Mouse (Mus musculus): ENCODE results near the gene Smim14. TPM values are rescaled to one million over a fixed set of nuclear protein-coding genes. Genes with fewer than 3 reads are reported as not detected.

Gene Smim14
- polyA plus RNA-seq, 1 experiment from 2014 or later = 230 TPM

- Histone ChIP-seq H3K4me3 (ENCODE audit: low read depth, low read length) (no peak overlapping the region), H3K4me1 (ENCODE audit: control insufficient read depth, insufficient read depth, low read length) (peaks cover 8% of the 10 kb centered on the region), H3K9ac (replicated peaks; ENCODE audit: low read depth, low read length) (no peak overlapping the region), H3K27ac (ENCODE audit: low read depth, low read length) (no peak overlapping the region), H3K27me3 (ENCODE audit: control insufficient read depth, insufficient read depth, low read length) (no peaks in the 10 kb centered on the region; the same call in 1 of the 2 replicates), H3K36me3 (ENCODE audit: control insufficient read depth, insufficient read depth, low read length) (no peaks in the 10 kb centered on the region), H3K4me2 (ENCODE audit: low read depth, low read length) (no peak overlapping the region), H3K9me3 (ENCODE audit: control insufficient read depth, low read length) (no peaks in the 10 kb centered on the region)
- 74% methylated on average over 4 of the region's 4 CpGs for WGBS
- ATAC-seq (ENCODE audit: low read depth) = no peak
Observed at GRCm38 (mm10) chr5:65534496-65534895, 2.5 kb downstream of the Smim14 start.

GRCm38 (mm10) chr5:65531283-65531682 is 5.7 kb downstream of the Smim14 start:
- H3K4me3 ChIP-seq (ENCODE audit: low read depth, low read length) = no peak overlapping the region
- H3K27me3 ChIP-seq (ENCODE audit: control insufficient read depth, insufficient read depth, low read length) = no peaks in the 10 kb centered on the region
- H3K4me1 ChIP-seq (ENCODE audit: control insufficient read depth, insufficient read depth, low read length) = no peaks in the 10 kb centered on the region
- ATAC-seq (ENCODE audit: low read depth) = no peak
- H3K9me3 ChIP-seq (ENCODE audit: control insufficient read depth, low read length) = no peaks in the 10 kb centered on the region
- no peak overlapping the region for H3K9ac ChIP-seq (replicated peaks; ENCODE audit: low read depth, low read length)
- WGBS = 69% methylated on average over 3 of the region's 3 CpGs
- no peak overlapping the region for H3K27ac ChIP-seq (ENCODE audit: low read depth, low read length)
- no peaks in the 10 kb centered on the region for H3K36me3 ChIP-seq (ENCODE audit: control insufficient read depth, insufficient read depth, low read length)
- H3K4me2 ChIP-seq (ENCODE audit: low read depth, low read length) = no peak overlapping the region

- Histone ChIP-seq H3K36me3 (ENCODE audit: control insufficient read depth, insufficient read depth, low read length) (no peaks in the 10 kb centered on the region), H3K4me1 (ENCODE audit: control insufficient read depth, insufficient read depth, low read length) (no peaks in the 10 kb centered on the region), H3K9ac (replicated peaks; ENCODE audit: low read depth, low read length) (no peak overlapping the region), H3K27me3 (ENCODE audit: control insufficient read depth, insufficient read depth, low read length) (no peaks in the 10 kb centered on the region), H3K27ac (ENCODE audit: low read depth, low read length) (no peak overlapping the region; the same call in 1 of the 2 replicates), H3K4me2 (ENCODE audit: low read depth, low read length) (no peak overlapping the region), H3K4me3 (ENCODE audit: low read depth, low read length) (no peak overlapping the region), H3K9me3 (ENCODE audit: control insufficient read depth, low read length) (no peaks in the 10 kb centered on the region)
- ATAC-seq (ENCODE audit: low read depth) = no peak
- 7% methylated on average over 8 of the region's 8 CpGs for WGBS
Observed at GRCm38 (mm10) chr5:65525674-65526443, 11.1 kb downstream of the Smim14 start.

GRCm38 (mm10) chr5:65524831-65525230 is 12.2 kb downstream of the Smim14 start:
- Histone ChIP-seq H3K9me3 (ENCODE audit: control insufficient read depth, low read length) (no peaks in the 10 kb centered on the region), H3K4me1 (ENCODE audit: control insufficient read depth, insufficient read depth, low read length) (no peaks in the 10 kb centered on the region), H3K4me2 (ENCODE audit: low read depth, low read length) (no peak overlapping the region), H3K27ac (ENCODE audit: low read depth, low read length) (no peak overlapping the region), H3K27me3 (ENCODE audit: control insufficient read depth, insufficient read depth, low read length) (no peaks in the 10 kb centered on the region), H3K4me3 (ENCODE audit: low read depth, low read length) (no peak overlapping the region), H3K9ac (replicated peaks; ENCODE audit: low read depth, low read length) (no peak overlapping the region), H3K36me3 (ENCODE audit: control insufficient read depth, insufficient read depth, low read length) (no peaks in the 10 kb centered on the region)
- ATAC-seq (ENCODE audit: low read depth) = no peak
- 79% methylated on average over 4 of the region's 4 CpGs for WGBS

GRCm38 (mm10) chr5:65521803-65522202 is 15.2 kb downstream of the Smim14 start:
- Histone ChIP-seq H3K4me1 (ENCODE audit: control insufficient read depth, insufficient read depth, low read length) (no peaks in the 10 kb centered on the region), H3K36me3 (ENCODE audit: control insufficient read depth, insufficient read depth, low read length) (no peaks in the 10 kb centered on the region), H3K4me3 (ENCODE audit: low read depth, low read length) (no peak overlapping the region), H3K4me2 (ENCODE audit: low read depth, low read length) (no peak overlapping the region), H3K27me3 (ENCODE audit: control insufficient read depth, insufficient read depth, low read length) (no peaks in the 10 kb centered on the region), H3K27ac (ENCODE audit: low read depth, low read length) (no peak overlapping the region), H3K9me3 (ENCODE audit: control insufficient read depth, low read length) (no peaks in the 10 kb centered on the region), H3K9ac (replicated peaks; ENCODE audit: low read depth, low read length) (no peak overlapping the region)
- 89% methylated on average over 1 of the region's 1 CpGs for WGBS
- ATAC-seq (ENCODE audit: low read depth) = no peak

GRCm38 (mm10) chr5:65514635-65515278 is 22.2 kb downstream of the Smim14 start:
- no peaks in the 10 kb centered on the region for H3K9me3 ChIP-seq (ENCODE audit: control insufficient read depth, low read length)
- ATAC-seq (ENCODE audit: low read depth) = no peak
- no peak overlapping the region for H3K27ac ChIP-seq (ENCODE audit: low read depth, low read length)
- no peak overlapping the region for H3K4me2 ChIP-seq (ENCODE audit: low read depth, low read length)
- no peak overlapping the region for H3K9ac ChIP-seq (replicated peaks; ENCODE audit: low read depth, low read length)
- no peaks in the 10 kb centered on the region for H3K4me1 ChIP-seq (ENCODE audit: control insufficient read depth, insufficient read depth, low read length)
- H3K4me3 ChIP-seq (ENCODE audit: low read depth, low read length) = no peak overlapping the region
- no peaks in the 10 kb centered on the region for H3K36me3 ChIP-seq (ENCODE audit: control insufficient read depth, insufficient read depth, low read length)
- no peaks in the 10 kb centered on the region for H3K27me3 ChIP-seq (ENCODE audit: control insufficient read depth, insufficient read depth, low read length)
- 66% methylated on average over 5 of the region's 5 CpGs for WGBS

- H3K4me3 ChIP-seq (ENCODE audit: low read depth, low read length) = no peak overlapping the region
- no peaks in the 10 kb centered on the region for H3K36me3 ChIP-seq (ENCODE audit: control insufficient read depth, insufficient read depth, low read length)
- H3K9me3 ChIP-seq (ENCODE audit: control insufficient read depth, low read length) = no peaks in the 10 kb centered on the region
- H3K4me2 ChIP-seq (ENCODE audit: low read depth, low read length) = no peak overlapping the region
- H3K4me1 ChIP-seq (ENCODE audit: control insufficient read depth, insufficient read depth, low read length) = no peaks in the 10 kb centered on the region
- H3K9ac ChIP-seq (replicated peaks; ENCODE audit: low read depth, low read length) = no peak overlapping the region
- no peak for ATAC-seq (ENCODE audit: low read depth)
- WGBS = 86% methylated on average over 3 of the region's 3 CpGs
- no peaks in the 10 kb centered on the region for H3K27me3 ChIP-seq (ENCODE audit: control insufficient read depth, insufficient read depth, low read length)
- no peak overlapping the region for H3K27ac ChIP-seq (ENCODE audit: low read depth, low read length)
Observed at GRCm38 (mm10) chr5:65513506-65513905, 23.5 kb downstream of the Smim14 start.

- ATAC-seq (ENCODE audit: low read depth) = no peak
- Histone ChIP-seq H3K9me3 (ENCODE audit: control insufficient read depth, low read length) (no peaks in the 10 kb centered on the region), H3K4me2 (ENCODE audit: low read depth, low read length) (no peak overlapping the region), H3K9ac (replicated peaks; ENCODE audit: low read depth, low read length) (no peak overlapping the region), H3K36me3 (ENCODE audit: control insufficient read depth, insufficient read depth, low read length) (no peaks in the 10 kb centered on the region), H3K4me1 (ENCODE audit: control insufficient read depth, insufficient read depth, low read length) (no peaks in the 10 kb centered on the region), H3K4me3 (ENCODE audit: low read depth, low read length) (no peak overlapping the region), H3K27me3 (ENCODE audit: control insufficient read depth, insufficient read depth, low read length) (no peaks in the 10 kb centered on the region), H3K27ac (ENCODE audit: low read depth, low read length) (no peak overlapping the region)
- WGBS = 83% methylated on average over 8 of the region's 8 CpGs
Observed at GRCm38 (mm10) chr5:65508395-65508794, 28.6 kb downstream of the Smim14 start.

GRCm38 (mm10) chr5:65505786-65506185 is 31.2 kb downstream of the Smim14 start:
- no peak overlapping the region for H3K4me2 ChIP-seq (ENCODE audit: low read depth, low read length)
- no peaks in the 10 kb centered on the region for H3K36me3 ChIP-seq (ENCODE audit: control insufficient read depth, insufficient read depth, low read length)
- no peaks in the 10 kb centered on the region for H3K9me3 ChIP-seq (ENCODE audit: control insufficient read depth, low read length)
- no peak overlapping the region for H3K4me3 ChIP-seq (ENCODE audit: low read depth, low read length)
- 8% methylated on average over 8 of the region's 8 CpGs for WGBS
- no peak for ATAC-seq (ENCODE audit: low read depth)
- H3K4me1 ChIP-seq (ENCODE audit: control insufficient read depth, insufficient read depth, low read length) = no peaks in the 10 kb centered on the region
- H3K27ac ChIP-seq (ENCODE audit: low read depth, low read length) = no peak overlapping the region
- no peaks in the 10 kb centered on the region for H3K27me3 ChIP-seq (ENCODE audit: control insufficient read depth, insufficient read depth, low read length)
- H3K9ac ChIP-seq (replicated peaks; ENCODE audit: low read depth, low read length) = no peak overlapping the region

All from neural tube, embryonic 14.5 days (tissue).